In genomic region chr16:45670005-45670404, GRCm38 (mm10) we compare ENCODE assay signal across 27 mouse cellular contexts. TPM values are rescaled to one million over a fixed set of nuclear protein-coding genes. Genes with fewer than 3 reads are reported as not detected.
DNase-seq lines count a peak whose midpoint lies in the region; ATAC-seq and TF ChIP-seq lines count a peak whose summit lies in the region.
"Had no signal": no experiment of that assay in that cellular context is flagged by ENCODE, and none has a peak within 500 bp of the region (broad histone marks: within the 10 kb centered on the region; RNA-seq: fewer than 3 reads in every experiment).

No protein-coding gene starts in this region.

- H3K36me3 ChIP-seq in kidney, adult 2 months (ENCODE audit: control insufficient read depth, insufficient read depth, low read length) = no peaks in the 10 kb centered on the region
- H3K36me3 ChIP-seq in intestine, embryonic 15.5 days = no peaks in the 10 kb centered on the region
- H3K36me3 ChIP-seq in small intestine, adult 2 months (ENCODE audit: control insufficient read depth, insufficient read depth, low read length) = no peaks in the 10 kb centered on the region
- H3K36me3 ChIP-seq: embryonic facial prominence, embryonic 12.5 days; heart, embryonic 15.5 days; limb, embryonic 15.5 days had no signal

- intact Hi-C loops in heart, postnatal 10 days (cut with DNase I) = no loop called here

- no peaks in the 10 kb centered on the region for H3K9me3 ChIP-seq in intestine, embryonic 15.5 days
- H3K9me3 ChIP-seq: embryonic facial prominence, embryonic 12.5 days; heart, embryonic 15.5 days; limb, embryonic 15.5 days; megakaryocyte, embryonic 14.5 days had no signal

- ATAC-seq in intestine, embryonic 15.5 days = peak; percentile 84
- ATAC-seq: forebrain, embryonic 14.5 days; hindbrain, postnatal 0 days; midbrain, embryonic 16.5 days had no signal

- no peak for TF ChIP-seq CTCF in kidney, adult 2 months (conservative IDR thresholded peaks at IDR 0.05; ENCODE audit: insufficient read depth, insufficient read length, low read depth, low read length)
- TF ChIP-seq CTCF in small intestine, adult 2 months (IDR thresholded peaks at IDR 0.05; ENCODE audit: extremely low read depth, insufficient read length, insufficient replicate concordance, low read depth, low read length) = no peak

- 19% methylated on average over 4 of the region's 4 CpGs for WGBS in kidney, adult 2 months
- WGBS in intestine, embryonic 15.5 days = 57% methylated on average over 4 of the region's 4 CpGs
- WGBS in small intestine, adult 2 months = 21% methylated on average over 4 of the region's 4 CpGs

- no peak overlapping the region for H3K4me3 ChIP-seq in kidney, adult 2 months (ENCODE audit: insufficient read depth, low read depth, low read length)
- no peak overlapping the region for H3K4me3 ChIP-seq in intestine, embryonic 15.5 days (replicated peaks)
- no peak overlapping the region for H3K4me3 ChIP-seq in small intestine, adult 2 months (ENCODE audit: low read depth, low read length)
- H3K4me3 ChIP-seq: embryonic facial prominence, embryonic 12.5 days; erythroblast, embryonic 14.5 days; heart, embryonic 15.5 days; layer of hippocampus, adult 2 months; limb, embryonic 15.5 days had no signal

- TF ChIP-seq POLR2A in kidney, adult 2 months (IDR thresholded peaks at IDR 0.05; ENCODE audit: low read depth, low read length) = no peak
- TF ChIP-seq POLR2A in small intestine, adult 2 months (IDR thresholded peaks at IDR 0.05; ENCODE audit: low read depth, low read length) = no peak

- H3K4me1 ChIP-seq in kidney, adult 2 months (ENCODE audit: control insufficient read depth, insufficient read depth, low read length) = peaks cover 3% of the 10 kb centered on the region; the same call in 1 of the 2 replicates
- no peaks in the 10 kb centered on the region for H3K4me1 ChIP-seq in intestine, embryonic 15.5 days (replicated peaks)
- H3K4me1 ChIP-seq in small intestine, adult 2 months (ENCODE audit: control insufficient read depth, insufficient read depth, insufficient read length, low read length) = peaks cover 8% of the 10 kb centered on the region; the same call in 1 of the 2 replicates
- H3K4me1 ChIP-seq: embryonic facial prominence, embryonic 12.5 days; heart, embryonic 15.5 days; limb, embryonic 15.5 days had no signal

- H3K9ac ChIP-seq in intestine, embryonic 15.5 days = no peak overlapping the region
- H3K9ac ChIP-seq: embryonic facial prominence, embryonic 12.5 days; heart, embryonic 15.5 days; limb, embryonic 15.5 days had no signal

- no peak overlapping the region for H3K4me2 ChIP-seq in intestine, embryonic 15.5 days (replicated peaks)
- H3K4me2 ChIP-seq: embryonic facial prominence, embryonic 12.5 days; heart, embryonic 15.5 days; limb, embryonic 15.5 days had no signal

- H3K27ac ChIP-seq in kidney, adult 2 months (ENCODE audit: insufficient read depth, low read depth, low read length) = no peak overlapping the region
- no peak overlapping the region for H3K27ac ChIP-seq in intestine, embryonic 15.5 days
- H3K27ac ChIP-seq in small intestine, adult 2 months (ENCODE audit: insufficient read depth, low read depth, low read length) = 0 out of 2 replicates have a peak overlapping the region, but pooled peaks have one; percentile 1
- H3K27ac ChIP-seq: embryonic facial prominence, embryonic 12.5 days; heart, embryonic 15.5 days; hindbrain, postnatal 0 days; layer of hippocampus, adult 2 months; limb, embryonic 15.5 days had no signal

- DNase-seq in kidney, adult 2 months = peak; percentile 27
- DNase-seq in kidney, adult 18-20 months = no peak
- DNase-seq in adrenal gland, adult 8-10 months = peak; percentile 34
- DNase-seq in thymus, adult 18-20 months = no peak
- DNase-seq in layer of hippocampus, adult 18-20 months (ENCODE audit: low spot score in 2 of 2) = no peak
- DNase-seq in heart, postnatal 10 days = no peak
- DNase-seq: B cell, adult 2 months; cerebellum, adult 9-11 months; gastrocnemius, postnatal 36 days; lung, adult 2 months; right cerebral cortex, postnatal 25 days; thymus, postnatal 4 days had no signal

- no peaks in the 10 kb centered on the region for H3K27me3 ChIP-seq in kidney, adult 2 months (replicated peaks; ENCODE audit: control insufficient read depth, insufficient read depth, low read length)
- no peaks in the 10 kb centered on the region for H3K27me3 ChIP-seq in intestine, embryonic 15.5 days (replicated peaks)
- no peaks in the 10 kb centered on the region for H3K27me3 ChIP-seq in small intestine, adult 2 months (ENCODE audit: control insufficient read depth, insufficient read depth, low read length)
- H3K27me3 ChIP-seq: embryonic facial prominence, embryonic 12.5 days; heart, embryonic 15.5 days; limb, embryonic 15.5 days; megakaryocyte, embryonic 14.5 days had no signal

RNA-seq across cellular contexts. Expression of gene BC016579, which starts 16.1 kb away (rescaled TPM):
- 0.05 and 0.07 TPM in 2 replicates for polyA plus RNA-seq in kidney, adult 2 months (2012; rRNA removed)
- under 1 TPM; 0.14 to 0.65 (median 0.35) TPM for total RNA-seq in adrenal gland, adult 8-10 months (2022)
- polyA plus RNA-seq in intestine, embryonic 15.5 days (2015; fragmentation: Nextera tagmentation; extraction: Ambion mirVana) = 3.9 and 4.2 TPM in 2 replicates
- polyA plus RNA-seq in small intestine, adult 2 months (2012; rRNA removed) = 1.3 and 2.1 TPM in 2 replicates
- under 1 TPM; 0.25 to 0.30 TPM for total RNA-seq in layer of hippocampus, adult 18-20 months (2021)
- not detected for total RNA-seq in heart, postnatal 10 days (2021)
- total RNA-seq: gastrocnemius, postnatal 36 days; heart, adult 8-10 months; hindbrain, postnatal 0 days; neutrophil, adult 5-6 weeks had no signal
- polyA plus RNA-seq: embryonic facial prominence, embryonic 12.5 days; erythroblast, embryonic 14.5 days; forebrain, embryonic 14.5 days; heart, embryonic 15.5 days; hindbrain, postnatal 0 days; midbrain, embryonic 16.5 days had no signal

RNA-seq across cellular contexts. Expression of gene Tmprss7, which starts 23.5 kb away (rescaled TPM):
- polyA plus RNA-seq in kidney, adult 2 months (2012; rRNA removed) = 0.05 TPM in 1 of 2 replicates, not detected in the other
- total RNA-seq in adrenal gland, adult 8-10 months (2022) = 1 to 10 TPM in 1 of 4 experiments, under 1 TPM in 3; 0.40 to 2.0 (median 0.66) TPM
- 0.24 and 0.25 TPM in 2 replicates for polyA plus RNA-seq in intestine, embryonic 15.5 days (2015; fragmentation: Nextera tagmentation; extraction: Ambion mirVana)
- 0.10 and 0.20 TPM in 2 replicates for polyA plus RNA-seq in small intestine, adult 2 months (2012; rRNA removed)
- total RNA-seq in layer of hippocampus, adult 18-20 months (2021) = under 1 TPM; 0.56 to 0.62 TPM
- total RNA-seq in heart, postnatal 10 days (2021) = not detected
- total RNA-seq: gastrocnemius, postnatal 36 days; heart, adult 8-10 months had no signal
- polyA plus RNA-seq: erythroblast, embryonic 14.5 days; heart, embryonic 15.5 days had no signal

RNA-seq across cellular contexts. Expression of gene Tagln3, which starts 54.4 kb away (rescaled TPM):
- polyA plus RNA-seq in kidney, adult 2 months (2012; rRNA removed) = 0.77 and 1.3 TPM in 2 replicates
- total RNA-seq in adrenal gland, adult 8-10 months (2022) = 1 to 10 TPM; 3.1 to 6.7 (median 4.3) TPM
- polyA plus RNA-seq in intestine, embryonic 15.5 days (2015; fragmentation: Nextera tagmentation; extraction: Ambion mirVana) = 28.0 and 28.1 TPM in 2 replicates
- polyA plus RNA-seq in small intestine, adult 2 months (2012; rRNA removed) = 0.55 and 0.63 TPM in 2 replicates
- total RNA-seq in layer of hippocampus, adult 18-20 months (2021) = 100 to 1,000 TPM; 219 to 242 TPM
- total RNA-seq in heart, postnatal 10 days (2021) = under 1 TPM; 0.20 to 0.22 TPM
- total RNA-seq: hematopoietic stem cell, adult 5-6 weeks had no signal

RNA-seq across cellular contexts. Expression of gene Gcsam, which starts 59.8 kb away (rescaled TPM):
- 0.11 and 0.44 TPM in 2 replicates for polyA plus RNA-seq in kidney, adult 2 months (2012; rRNA removed)
- total RNA-seq in adrenal gland, adult 8-10 months (2022) = under 1 TPM; 0.07 to 0.32 (median 0.21) TPM
- polyA plus RNA-seq in intestine, embryonic 15.5 days (2015; fragmentation: Nextera tagmentation; extraction: Ambion mirVana) = 0.10 and 0.14 TPM in 2 replicates
- polyA plus RNA-seq in small intestine, adult 2 months (2012; rRNA removed) = 0.06 and 0.11 TPM in 2 replicates
- total RNA-seq in layer of hippocampus, adult 18-20 months (2021) = not detected
- under 1 TPM; 0.10 to 0.14 TPM for total RNA-seq in heart, postnatal 10 days (2021)
- total RNA-seq: hindbrain, postnatal 0 days; layer of hippocampus, adult 2 months; left cerebral cortex, postnatal 36 days had no signal
- polyA plus RNA-seq: erythroblast, embryonic 14.5 days; forebrain, embryonic 14.5 days; hindbrain, postnatal 0 days; midbrain, embryonic 16.5 days had no signal

Comparison
In these comparisons a context has a peak if more than half of its experiments do, and no peak if none do; other contexts are left out.
1. DNase-seq: peak in kidney, adult 2 months (single experiment) and adrenal gland, adult 8-10 months (single experiment); none in kidney, adult 18-20 months (single experiment), thymus, adult 18-20 months (0 of 2), layer of hippocampus, adult 18-20 months (0 of 2) and heart, postnatal 10 days (0 of 2).
2. RNA of gene Tagln3, which starts 54.4 kb away (total RNA-seq): 219 to 242 TPM in layer of hippocampus, adult 18-20 months; 3.1 to 6.7 TPM in adrenal gland, adult 8-10 months and 0.20 to 0.22 TPM in heart, postnatal 10 days; every median in the first group is over 10 times any median in the second.